Mouse (Mus musculus) neural tube, embryonic 14.5 days (tissue): ENCODE measurements around the gene Polr1b. TPM values are rescaled to one million over a fixed set of nuclear protein-coding genes. Genes with fewer than 3 reads are reported as not detected.

Experiments used
- ATAC-seq: fragments of 200-750 bp; cut with Nextera tagmentation; 2 replicates; pipeline ENCODE4 v1.8.0; 2017; ENCODE audit warnings: low read depth, mild to moderate bottlenecking, moderate TSS enrichment, moderate library complexity
- H3K27ac ChIP-seq: fragments of 300-500 bp; sonication (generic); 2 replicates; pipeline ENCODE4 v1.5.1; 2014; ENCODE audit warnings: low read depth, mild to moderate bottlenecking, control low read depth, low read length, moderate library complexity, mixed read lengths
- H3K27me3 ChIP-seq: fragments of 300-500 bp; sonication (generic); 2 replicates; pipeline ENCODE4 v1.6.1; 2014; ENCODE audit warnings: low read length; ENCODE audit not compliant: control insufficient read depth, insufficient read depth
- H3K36me3 ChIP-seq: fragments of 300-500 bp; sonication (generic); 2 replicates; pipeline ENCODE4 v1.6.1; 2014; ENCODE audit warnings: low read length, mixed read lengths; ENCODE audit not compliant: control insufficient read depth, insufficient read depth
- H3K4me1 ChIP-seq: fragments of 300-500 bp; sonication (generic); 2 replicates; pipeline ENCODE4 v1.6.1; 2014; ENCODE audit warnings: low read length; ENCODE audit not compliant: control insufficient read depth, insufficient read depth
- H3K4me2 ChIP-seq: fragments of 300-500 bp; sonication (generic); 2 replicates; pipeline ENCODE4 v1.6.1; 2014; ENCODE audit warnings: mild to moderate bottlenecking, low read depth, low read length, control low read depth
- H3K4me3 ChIP-seq: fragments of 300-500 bp; sonication (generic); 2 replicates; pipeline ENCODE4 v1.5.1; 2014; ENCODE audit warnings: low read depth, low read length, control low read depth, mixed read lengths
- H3K9ac ChIP-seq: fragments of 300-500 bp; sonication (generic); replicated peaks from 2 replicates; pipeline ENCODE4 v1.6.1; 2014; ENCODE audit warnings: low read depth, mild to moderate bottlenecking, control low read depth, low read length, mixed read lengths
- H3K9me3 ChIP-seq: fragments of 300-500 bp; sonication (generic); 2 replicates; pipeline ENCODE4 v1.6.1; 2016; ENCODE audit warnings: low read length; ENCODE audit not compliant: control insufficient read depth
- WGBS: fragments of 180-500 bp; shearing (Covaris S2); extraction: QIAGEN DNeasy Blood & Tissue Kit; methylation state at CpG from one replicate; pipeline ENCODE4 v1.1.7; 2014; 5-methylcytosine and 5-hydroxymethylcytosine counted together
- polyA plus RNA-seq: library from polyadenylated mRNA; unstranded; fragments of >200 nt; fragmentation: Nextera tagmentation; extraction: Ambion mirVana; gene quantifications from 2 replicates; pipeline ENCODE4 v1.2.1, GENCODE M21; 2014

The Polr1b gene
- polyA plus RNA-seq, 1 experiment from 2014 or later = 13.2 TPM

GRCm38 (mm10) chr2:129173386-129173785 lies 72.6 kb downstream of the Polr1b start:
- H3K4me1 ChIP-seq = no peaks in the 10 kb centered on the region
- no peak overlapping the region for H3K27ac ChIP-seq
- no peak overlapping the region for H3K4me2 ChIP-seq
- no peaks in the 10 kb centered on the region for H3K27me3 ChIP-seq
- no peaks in the 10 kb centered on the region for H3K9me3 ChIP-seq
- H3K36me3 ChIP-seq = no peaks in the 10 kb centered on the region
- no peak for ATAC-seq
- no peak overlapping the region for H3K4me3 ChIP-seq
- no peak overlapping the region for H3K9ac ChIP-seq
- WGBS = 50% methylated on average over 10 of the region's 10 CpGs

- Histone ChIP-seq H3K27ac (no peak overlapping the region), H3K4me1 (no peaks in the 10 kb centered on the region), H3K27me3 (no peaks in the 10 kb centered on the region), H3K9me3 (no peaks in the 10 kb centered on the region), H3K9ac (no peak overlapping the region), H3K36me3 (no peaks in the 10 kb centered on the region), H3K4me2 (no peak overlapping the region), H3K4me3 (no peak overlapping the region)
- 37% methylated on average over 7 of the region's 7 CpGs for WGBS
- peak; percentile 28; the same call in 1 of the 2 replicates for ATAC-seq
These were observed 73.7 kb downstream of the Polr1b start for GRCm38 (mm10) chr2:129174474-129174873.

- Histone ChIP-seq H3K4me3 (no peak overlapping the region), H3K27me3 (no peaks in the 10 kb centered on the region), H3K9me3 (no peaks in the 10 kb centered on the region), H3K27ac (no peak overlapping the region), H3K36me3 (no peaks in the 10 kb centered on the region), H3K4me2 (no peak overlapping the region), H3K4me1 (no peaks in the 10 kb centered on the region), H3K9ac (no peak overlapping the region)
- no peak for ATAC-seq
- 68% methylated on average over 2 of the region's 2 CpGs for WGBS
These were observed 74.8 kb downstream of the Polr1b start for GRCm38 (mm10) chr2:129175636-129176035.

Other genes starting within 250 kb of the Polr1b start
- 2.8 and 3.0 TPM in 2 replicates for gene Fbln7, start 238.0 kb upstream of the Polr1b start, polyA plus RNA-seq
- gene Zc3h8, start 156.9 kb upstream of the Polr1b start, polyA plus RNA-seq = 16.3 and 16.4 TPM in 2 replicates
- gene Zc3h6, start 133.6 kb upstream of the Polr1b start, polyA plus RNA-seq = 4.5 and 5.7 TPM in 2 replicates
- gene Gm10762, start 133.3 kb upstream of the Polr1b start, polyA plus RNA-seq = 22.3 and 22.8 TPM in 2 replicates
- 1.0 and 1.3 TPM in 2 replicates for gene Vinac1, start 52.8 kb upstream of the Polr1b start, polyA plus RNA-seq
- 43.5 and 53.1 TPM in 2 replicates for gene Ttl, start 35.1 kb upstream of the Polr1b start, polyA plus RNA-seq
- gene Chchd5, start 28.7 kb downstream of the Polr1b start, polyA plus RNA-seq = 24.9 and 25.9 TPM in 2 replicates
- 56.3 and 62.0 TPM in 2 replicates for gene Slc20a1, start 97.8 kb downstream of the Polr1b start, polyA plus RNA-seq
- gene Ckap2l, start 196.2 kb downstream of the Polr1b start, polyA plus RNA-seq = 4.8 and 9.0 TPM in 2 replicates
- gene Il1a, start 209.0 kb downstream of the Polr1b start, polyA plus RNA-seq = 0.46 and 0.75 TPM in 2 replicates